Mouse (Mus musculus) kidney, adult 2 months (tissue): ENCODE measurements around the gene Trim3.

Experiments used
- CTCF ChIP-seq: fragments of 200-500 bp; conservative IDR thresholded peaks from 2 replicates; pipeline ENCODE4 v1.5.1; 2011; ENCODE audit warnings: low read depth, mild to moderate bottlenecking, control low read depth, low read length, moderate library complexity, mixed read lengths; ENCODE audit not compliant: insufficient read depth, insufficient read length
- POLR2A ChIP-seq: fragments of 200-500 bp; IDR thresholded peaks from one replicate; pipeline ENCODE4 v1.6.1; 2011; ENCODE audit warnings: low read depth, low read length, control low read depth

GRCm38 (mm10) chr7:105632551-105632972, 809 bp downstream of the Trim3 start:
- TF ChIP-seq CTCF, result no peak
- TF ChIP-seq POLR2A, result no peak
